Mouse (Mus musculus) adrenal gland, adult 8-10 months (tissue): ENCODE measurements around the gene Fgfr2. TPM values are rescaled to one million over a fixed set of nuclear protein-coding genes. Genes with fewer than 3 reads are reported as not detected.

Experiments used
- DNase-seq: peaks from one replicate; pipeline ENCODE4 v3.0.0; 2022
- total RNA-seq, 4 experiments: library from RNA; stranded (reverse); gene quantifications; 2 replicates each; pipeline ENCODE4 v1.2.4; 2022

The Fgfr2 gene
- total RNA-seq, 4 experiments from 2014 or later, result 193 to 471 (median 262) TPM

- DNase-seq, result no peak
Measured at GRCm38 (mm10) chr7:130819624-130820023, 2303.5 kb downstream of the Fgfr2 start.

- no peak for DNase-seq
Measured at GRCm38 (mm10) chr7:130818813-130819212, 2304.3 kb downstream of the Fgfr2 start.

- no peak for DNase-seq
Measured at GRCm38 (mm10) chr7:130816243-130816642, 2306.9 kb downstream of the Fgfr2 start.

DNA sequence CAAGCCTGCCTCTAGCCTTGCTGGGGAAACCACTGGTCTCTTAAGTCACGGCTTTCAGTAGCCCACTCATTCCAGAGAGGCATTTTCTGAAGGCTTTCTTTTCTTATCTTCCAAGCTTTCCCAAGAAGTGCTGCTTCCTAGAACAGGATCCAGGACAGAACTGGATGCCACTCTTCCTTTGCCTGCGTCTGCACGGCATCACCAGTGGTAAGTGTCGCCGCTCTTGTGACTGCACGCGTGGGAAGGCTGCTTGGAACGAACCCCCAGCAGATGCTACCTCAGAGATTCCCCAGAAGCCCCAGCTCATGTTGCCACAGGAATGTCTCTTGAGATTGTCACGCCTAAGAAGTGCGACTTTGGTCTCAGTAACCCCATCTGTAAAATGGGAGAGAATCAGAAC is 2307.5 kb downstream of the Fgfr2 start:
- no peak for DNase-seq

GRCm38 (mm10) chr7:130812407-130812806 is 2310.7 kb downstream of the Fgfr2 start:
- DNase-seq, result no peak

DNA sequence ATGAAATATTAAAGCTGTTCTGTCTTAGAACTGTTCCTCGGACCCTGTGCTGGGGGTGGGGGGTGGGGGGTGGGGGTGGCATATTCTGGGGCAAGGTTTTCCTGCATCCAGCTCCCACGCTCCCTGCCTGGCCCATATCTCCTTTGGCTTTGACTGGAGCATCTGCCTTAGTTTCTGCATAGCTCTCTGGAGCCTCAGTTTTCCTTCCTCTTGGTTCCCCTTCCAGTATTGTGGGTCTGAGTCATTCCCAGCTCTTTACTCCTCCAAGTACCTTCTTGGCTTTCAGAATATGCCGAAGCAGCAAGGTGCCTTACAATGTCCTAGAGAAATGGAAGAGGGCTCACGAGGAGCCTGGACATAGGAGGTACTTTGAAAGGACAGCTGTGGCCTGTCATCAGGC is 2312.9 kb downstream of the Fgfr2 start:
- no peak for DNase-seq

GRCm38 (mm10) chr7:130808694-130809093 is 2314.5 kb downstream of the Fgfr2 start:
- DNase-seq, result no peak

GRCm38 (mm10) chr7:130807749-130808148 is 2315.4 kb downstream of the Fgfr2 start:
- peak; percentile 74 for DNase-seq

DNA sequence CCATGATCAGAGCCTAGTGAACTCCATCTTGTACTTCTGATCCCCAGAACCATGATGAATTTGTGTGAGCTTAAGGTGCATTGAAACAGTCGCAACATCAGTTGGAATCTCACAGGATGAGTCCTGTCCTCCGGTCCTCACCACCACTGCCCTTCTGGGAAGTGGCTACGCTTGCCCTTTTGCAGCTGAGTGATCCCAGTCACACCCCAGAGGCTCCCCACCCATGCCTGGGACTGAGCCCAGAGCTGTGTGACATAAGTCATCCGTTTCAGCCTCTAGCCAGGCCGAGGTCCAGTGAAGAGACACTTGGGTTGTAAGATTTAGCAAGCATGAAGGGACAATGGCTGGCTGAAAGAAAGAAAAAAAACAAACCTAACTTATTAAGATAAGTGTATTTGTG is 2318.2 kb downstream of the Fgfr2 start:
- no peak for DNase-seq

GRCm38 (mm10) chr7:130803251-130803825 is 2319.8 kb downstream of the Fgfr2 start:
- peak; percentile 42 for DNase-seq

DNA sequence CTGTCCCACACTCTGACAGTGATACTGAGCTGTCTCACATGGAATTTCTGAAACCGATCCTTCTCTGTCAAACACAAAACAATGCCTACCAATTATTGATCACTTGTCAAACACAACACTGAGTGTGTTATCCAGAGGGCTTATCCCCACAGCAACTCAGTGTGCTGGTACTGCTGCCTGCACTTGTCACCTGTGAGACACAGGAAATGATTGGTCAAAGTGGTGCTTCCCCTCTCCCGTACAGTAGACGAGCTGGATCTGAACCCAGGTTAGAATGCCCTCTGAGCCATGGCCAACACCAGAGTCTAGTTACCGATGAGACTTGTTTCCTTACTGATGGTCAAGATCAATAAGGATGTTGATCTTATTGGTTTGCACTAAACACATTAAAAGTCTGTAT is 2321.3 kb downstream of the Fgfr2 start:
- no peak for DNase-seq

DNA sequence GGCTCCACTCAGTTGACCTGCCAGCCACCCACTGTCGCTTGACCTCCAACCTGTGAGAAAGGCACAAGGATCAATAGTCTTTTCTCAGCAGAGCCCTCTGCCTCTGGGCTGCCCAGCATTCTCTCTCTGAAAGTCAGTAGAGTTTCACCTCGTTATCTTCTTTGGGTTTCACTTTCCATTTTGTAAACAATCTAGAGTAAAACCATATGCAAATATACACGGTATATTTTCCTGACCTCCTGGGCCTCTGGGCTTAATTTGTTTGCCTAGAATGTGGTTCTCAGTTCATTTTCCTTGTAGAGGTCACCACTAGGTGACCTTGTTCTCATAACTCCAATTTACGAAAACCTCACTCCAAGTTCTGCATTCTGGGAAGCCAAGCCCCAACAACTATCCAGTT is 2322.5 kb downstream of the Fgfr2 start:
- no peak for DNase-seq

GRCm38 (mm10) chr7:130799418-130799817 is 2323.7 kb downstream of the Fgfr2 start:
- DNase-seq, result no peak

GRCm38 (mm10) chr7:130797524-130797923 is 2325.6 kb downstream of the Fgfr2 start:
- DNase-seq, result peak; percentile 32

GRCm38 (mm10) chr7:130796786-130797185 is 2326.4 kb downstream of the Fgfr2 start:
- DNase-seq, result no peak

- no peak for DNase-seq
Measured at GRCm38 (mm10) chr7:130793671-130794070, 2329.5 kb downstream of the Fgfr2 start.

- no peak for DNase-seq
Measured at GRCm38 (mm10) chr7:130789456-130789855, 2333.7 kb downstream of the Fgfr2 start.

DNA sequence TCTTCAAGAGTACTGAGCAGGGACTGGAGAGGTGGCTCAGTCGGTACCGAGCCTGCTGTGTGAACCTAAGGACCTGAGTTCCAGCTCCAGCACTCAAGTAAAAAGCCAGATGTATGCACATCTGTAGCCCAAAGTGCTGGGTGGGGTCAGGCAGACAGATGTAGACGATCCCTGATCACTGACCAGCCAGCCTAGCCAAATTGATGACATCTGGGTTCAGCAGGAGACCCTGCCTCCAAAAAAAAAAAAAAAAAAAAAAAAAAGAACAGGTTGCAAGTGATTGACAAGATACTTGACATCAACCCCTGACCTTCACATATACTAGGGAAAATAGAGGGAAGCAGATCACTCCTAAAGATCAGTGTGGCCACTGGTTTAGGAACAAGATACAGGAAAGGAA is 2334.2 kb downstream of the Fgfr2 start:
- DNase-seq, result no peak

- DNase-seq, result no peak
Measured at GRCm38 (mm10) chr7:130787537-130787936, 2335.6 kb downstream of the Fgfr2 start.

GRCm38 (mm10) chr7:130786708-130787107 is 2336.4 kb downstream of the Fgfr2 start:
- peak; percentile 82 for DNase-seq

- no peak for DNase-seq
Measured at GRCm38 (mm10) chr7:130785923-130786575, 2337.1 kb downstream of the Fgfr2 start.

DNA sequence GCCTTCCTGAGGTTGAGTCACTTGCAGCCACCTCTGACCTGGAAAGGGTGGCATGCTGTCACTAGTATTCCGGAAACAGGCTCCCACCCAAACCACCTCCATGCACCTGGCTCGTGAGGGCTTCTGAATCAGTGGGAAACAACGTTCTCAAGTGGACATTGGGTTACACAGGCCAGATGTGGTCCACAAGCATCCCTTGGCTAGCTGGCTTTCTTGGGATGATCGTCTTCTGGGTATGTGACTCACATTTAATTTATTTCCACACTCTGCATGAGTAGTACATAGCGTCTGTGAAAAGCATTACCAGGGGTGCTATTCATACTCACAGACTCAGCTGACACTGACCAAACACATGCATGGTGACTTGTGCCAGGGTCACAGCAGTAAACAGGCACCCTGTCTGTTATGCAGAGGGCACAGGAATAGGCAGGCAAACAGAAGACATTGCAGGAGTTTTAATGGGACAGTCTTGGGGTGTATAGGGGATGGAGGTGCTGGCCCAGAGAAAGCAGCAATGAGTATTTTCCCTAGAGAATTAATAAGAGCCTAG is 2340.6 kb downstream of the Fgfr2 start:
- DNase-seq, result no peak

DNA sequence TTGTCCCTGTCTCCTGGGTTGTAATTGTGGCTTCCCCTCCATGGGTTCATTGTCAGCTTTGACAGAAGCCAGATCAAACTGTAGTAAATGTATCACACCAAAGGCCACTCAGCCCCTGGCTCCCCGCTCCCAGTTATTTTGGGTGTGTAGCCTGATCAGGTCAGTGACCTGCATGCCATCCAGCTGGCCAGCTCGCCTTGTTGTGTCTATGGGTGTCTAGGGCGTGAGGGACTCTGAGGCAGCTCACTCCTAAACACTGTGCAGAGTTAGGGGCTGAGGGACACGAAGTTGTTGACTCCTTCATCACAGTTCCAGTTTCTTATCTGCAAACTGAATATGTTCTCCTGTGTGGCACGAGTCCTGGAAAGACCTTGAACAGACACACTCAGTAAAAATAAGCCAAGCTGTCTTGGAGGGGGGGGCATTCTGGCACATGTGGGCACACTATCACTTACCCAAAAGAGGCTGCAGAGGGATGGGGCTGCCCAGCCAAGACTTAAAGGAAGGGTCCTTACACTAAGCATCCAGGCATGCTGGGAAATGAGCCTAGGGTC is 2342.2 kb downstream of the Fgfr2 start:
- no peak for DNase-seq
